Mouse (Mus musculus) ovary, adult 10 weeks (tissue): ENCODE data around the gene Gm8369. TPM values are rescaled to one million over a fixed set of nuclear protein-coding genes. Genes with fewer than 3 reads are reported as not detected.

ENCODE experiments used
- polyA plus RNA-seq: library from polyadenylated mRNA; stranded (reverse); fragments of 350-450 nt; fragmentation: Illumina TruSeq; extraction: RNeasy Lipid Tissue Mini Kit (QIAGEN cat#74804); gene quantifications from one replicate; pipeline ENCODE4 v1.2.3, GENCODE M21; 2014

Gene Gm8369
- polyA plus RNA-seq = 0.51 TPM

GRCm38 (mm10) chr19:11485746-11486145 is at the start of gene Gm8369:
Gene Gm8369 (plus strand): TSS chr19:11485938.

GRCm38 (mm10) chr19:11443338-11443737 is 42.4 kb upstream of the Gm8369 start, which contains the start of gene Ms4a4b:
Gene Ms4a4b (plus strand): TSS chr19:11443553.

GRCm38 (mm10) chr19:11469215-11469614 is 16.5 kb upstream of the Gm8369 start, which contains the start of gene Ms4a6c:
Gene Ms4a6c (plus strand): TSS chr19:11469366.

GRCm38 (mm10) chr19:11516246-11516645 is 30.5 kb downstream of the Gm8369 start, which contains the start of gene Ms4a6b:
Gene Ms4a6b (plus strand): TSS chr19:11516512.

GRCm38 (mm10) chr19:11536593-11536992 is 50.9 kb downstream of the Gm8369 start, which contains the start of gene Ms4a4d:
Gene Ms4a4d (plus strand): TSS chr19:11536801.

Other genes starting within 250 kb of the Gm8369 start
- gene Ms4a1, start 219.7 kb upstream of the Gm8369 start, polyA plus RNA-seq = 6.0 TPM
- not detected for gene Ms4a5, start 202.1 kb upstream of the Gm8369 start, polyA plus RNA-seq
- 3.0 TPM for gene Ms4a14, start 171.5 kb upstream of the Gm8369 start, polyA plus RNA-seq
- gene Ms4a7, start 149.8 kb upstream of the Gm8369 start, polyA plus RNA-seq = 25.3 TPM
- 5.2 TPM for gene Ms4a4a, start 110.4 kb upstream of the Gm8369 start, polyA plus RNA-seq
- gene Ms4a4c, start 81.2 kb upstream of the Gm8369 start, polyA plus RNA-seq = 2.4 TPM
- 5.8 TPM for gene Ms4a4b, start 42.4 kb upstream of the Gm8369 start, polyA plus RNA-seq
- gene Ms4a6c, start 16.6 kb upstream of the Gm8369 start, polyA plus RNA-seq = 28.5 TPM
- 9.6 TPM for gene Ms4a6b, start 30.6 kb downstream of the Gm8369 start, polyA plus RNA-seq
- gene Ms4a4d, start 50.9 kb downstream of the Gm8369 start, polyA plus RNA-seq = 60.8 TPM
- gene Ms4a6d, start 118.9 kb downstream of the Gm8369 start, polyA plus RNA-seq = 9.6 TPM
- 1.2 TPM for gene Ms4a2, start 137.8 kb downstream of the Gm8369 start, polyA plus RNA-seq
- not detected for gene Ms4a3, start 154.9 kb downstream of the Gm8369 start, polyA plus RNA-seq
- 25.8 TPM for gene Oosp2, start 174.6 kb downstream of the Gm8369 start, polyA plus RNA-seq
- gene Oosp1, start 205.2 kb downstream of the Gm8369 start, polyA plus RNA-seq = 63.7 TPM
- 73.2 TPM for gene Oosp3, start 211.1 kb downstream of the Gm8369 start, polyA plus RNA-seq